Mouse (Mus musculus) midbrain, postnatal 0 days (tissue): Measurements from ENCODE around the gene Ccdc171. TPM values are rescaled to one million over a fixed set of nuclear protein-coding genes. Genes with fewer than 3 reads are reported as not detected.
"Not testable (repeated sequence)": the region's sequence is repeated elsewhere in the genome, so short reads cannot be mapped to it uniquely, and the experiment has no call there.

Experiments
- ATAC-seq: fragments of 200-750 bp; cut with Nextera tagmentation; 2 replicates; pipeline ENCODE4 v1.8.0; 2017; ENCODE audit warnings: moderate number of reproducible peaks, mild to moderate bottlenecking, moderate TSS enrichment, moderate library complexity; ENCODE audit not compliant: low FRiP score
- DNase-seq: peaks from one replicate; pipeline ENCODE4 v3.0.0-alpha.2; 2015; ENCODE audit warnings: low spot score
- H3K27ac ChIP-seq: fragments of 300-500 bp; sonication (generic); 2 replicates; pipeline ENCODE4 v1.5.1; 2014; ENCODE audit warnings: low read depth, mild to moderate bottlenecking, low read length, mixed read lengths
- H3K27me3 ChIP-seq: fragments of 300-500 bp; sonication (generic); 2 replicates; pipeline ENCODE4 v1.6.1; 2014; ENCODE audit warnings: low read length, control low read depth, mixed read lengths; ENCODE audit not compliant: insufficient read depth
- H3K36me3 ChIP-seq: fragments of 300-500 bp; sonication (generic); 2 replicates; pipeline ENCODE4 v1.6.1; 2014; ENCODE audit warnings: low read length, control low read depth, mixed read lengths; ENCODE audit not compliant: insufficient read depth
- H3K4me1 ChIP-seq: fragments of 300-500 bp; sonication (generic); 2 replicates; pipeline ENCODE4 v1.6.1; 2014; ENCODE audit warnings: mild to moderate bottlenecking, control low read depth, antibody characterized with exemption, low read length, mixed read lengths; ENCODE audit not compliant: insufficient read depth
- H3K4me2 ChIP-seq: fragments of 300-500 bp; sonication (generic); 2 replicates; pipeline ENCODE4 v1.6.1; 2014; ENCODE audit warnings: low read depth, mild to moderate bottlenecking, low read length, mixed read lengths; ENCODE audit not compliant: poor library complexity, severe bottlenecking
- H3K4me3 ChIP-seq: fragments of 300-500 bp; sonication (generic); 2 replicates; pipeline ENCODE4 v1.5.1; 2014; ENCODE audit warnings: low read depth, mild to moderate bottlenecking, low read length, moderate library complexity
- H3K9ac ChIP-seq: fragments of 300-500 bp; sonication (generic); replicated peaks from 2 replicates; pipeline ENCODE4 v1.6.1; 2014; ENCODE audit warnings: mild to moderate bottlenecking, low read length, moderate library complexity, mixed read lengths; ENCODE audit not compliant: poor library complexity, severe bottlenecking
- H3K9me3 ChIP-seq: fragments of 300-500 bp; sonication (generic); 2 replicates; pipeline ENCODE4 v1.6.1; 2016; ENCODE audit warnings: low read length, control low read depth
- CTCF ChIP-seq: IDR thresholded peaks from 2 replicates; pipeline ENCODE4 v1.5.1; 2016; ENCODE audit warnings: antibody characterized with exemption, mild to moderate bottlenecking
- WGBS: fragments of 180-500 bp; shearing (Covaris S2); extraction: QIAGEN DNeasy Blood & Tissue Kit; methylation state at CpG from one replicate; pipeline ENCODE4 v1.1.7; 2014; 5-methylcytosine and 5-hydroxymethylcytosine counted together
- polyA plus RNA-seq: library from polyadenylated mRNA; unstranded; fragments of >200 nt; fragmentation: Nextera tagmentation; extraction: Ambion mirVana; gene quantifications from 2 replicates; pipeline ENCODE4 v1.2.1, GENCODE M21; 2015
- total RNA-seq: library from RNA; depleted of rRNA; stranded (reverse); fragments of >200 nt; gene quantifications from 2 replicates; pipeline ENCODE4 v1.2.3, GENCODE M21; 2014

Gene Ccdc171
- total and polyA plus RNA-seq, 2 experiments from 2014 or later = 2.0 to 4.2 TPM

GRCm38 (mm10) chr4:83580157-83580556 lies 54.8 kb downstream of the Ccdc171 start:
- 10% methylated on average over 1 of the region's 1 CpGs for WGBS
- no peaks in the 10 kb centered on the region for H3K36me3 ChIP-seq
- H3K27ac ChIP-seq = no peak overlapping the region
- TF ChIP-seq CTCF = peak; percentile 79
- H3K27me3 ChIP-seq = no peaks in the 10 kb centered on the region
- DNase-seq (peak; percentile 62), ATAC-seq (no peak)
- H3K4me1 ChIP-seq = no peaks in the 10 kb centered on the region
- no peak overlapping the region for H3K4me3 ChIP-seq
- no peak overlapping the region for H3K4me2 ChIP-seq
- no peaks in the 10 kb centered on the region for H3K9me3 ChIP-seq
- no peak overlapping the region for H3K9ac ChIP-seq

GRCm38 (mm10) chr4:83587563-83587962 lies 62.2 kb downstream of the Ccdc171 start:
- Histone ChIP-seq H3K36me3 (no peaks in the 10 kb centered on the region), H3K4me1 (no peaks in the 10 kb centered on the region), H3K4me2 (no peak overlapping the region), H3K27ac (no peak overlapping the region), H3K9ac (no peak overlapping the region), H3K27me3 (no peaks in the 10 kb centered on the region), H3K4me3 (no peak overlapping the region), H3K9me3 (no peaks in the 10 kb centered on the region)
- ATAC-seq (no peak), DNase-seq (no peak)
- no peak for TF ChIP-seq CTCF
- 95% methylated on average over 1 of the region's 1 CpGs for WGBS

GRCm38 (mm10) chr4:83596486-83596885 lies 71.1 kb downstream of the Ccdc171 start:
- peak; percentile 55 for DNase-seq
- H3K36me3 ChIP-seq = no peaks in the 10 kb centered on the region

GRCm38 (mm10) chr4:83611111-83611510 lies 85.8 kb downstream of the Ccdc171 start:
- Histone ChIP-seq H3K4me2 (no peak overlapping the region), H3K27ac (no peak overlapping the region), H3K27me3 (no peaks in the 10 kb centered on the region), H3K4me3 (no peak overlapping the region), H3K36me3 (no peaks in the 10 kb centered on the region), H3K9ac (no peak overlapping the region), H3K9me3 (no peaks in the 10 kb centered on the region), H3K4me1 (no peaks in the 10 kb centered on the region)
- whole genome bisulfite sequencing = 82% methylated on average over 3 of the region's 3 CpGs
- ATAC-seq (no peak), DNase-seq (no peak)
- TF ChIP-seq CTCF = no peak

More at GRCm38 (mm10) chr4:83596486-83596885, 71.1 kb downstream of the Ccdc171 start:
- Histone ChIP-seq H3K4me3 (no peak overlapping the region), H3K9me3 (no peaks in the 10 kb centered on the region), H3K27ac (no peak overlapping the region), H3K4me2 (no peak overlapping the region), H3K4me1 (no peaks in the 10 kb centered on the region), H3K27me3 (no peaks in the 10 kb centered on the region), H3K9ac (no peak overlapping the region)
- 18% methylated on average over 2 of the region's 2 CpGs for WGBS
- TF ChIP-seq CTCF = peak; percentile 76
- no peak for ATAC-seq

- H3K9ac ChIP-seq, H3K9me3 ChIP-seq, H3K4me2 ChIP-seq, H3K27ac ChIP-seq, H3K4me3 ChIP-seq, H3K4me1 ChIP-seq, DNase-seq, H3K36me3 ChIP-seq, H3K27me3 ChIP-seq, ATAC-seq: not testable (repeated sequence)
- 29% methylated on average over 10 of the region's 13 CpGs for WGBS
Measured at GRCm38 (mm10) chr4:83623021-83623711, 97.8 kb downstream of the Ccdc171 start.

GRCm38 (mm10) chr4:83623732-83624131 lies 98.4 kb downstream of the Ccdc171 start:
- no peak overlapping the region for H3K4me2 ChIP-seq
- DNase-seq = no peak
- no peak for ATAC-seq
- H3K27me3 ChIP-seq = no peaks in the 10 kb centered on the region
- no peak overlapping the region for H3K4me3 ChIP-seq
- H3K4me1 ChIP-seq = no peaks in the 10 kb centered on the region
- no peak overlapping the region for H3K27ac ChIP-seq
- no peaks in the 10 kb centered on the region for H3K9me3 ChIP-seq
- no peaks in the 10 kb centered on the region for H3K36me3 ChIP-seq
- TF ChIP-seq CTCF = no peak
- no peak overlapping the region for H3K9ac ChIP-seq
- WGBS = 86% methylated on average over 4 of the region's 4 CpGs
